Mouse (Mus musculus): ENCODE measurements around the gene Sirt7. TPM values are rescaled to one million over a fixed set of nuclear protein-coding genes. Genes with fewer than 3 reads are reported as not detected.

The Sirt7 gene
- total and polyA plus RNA-seq, 3 experiments = 72.3 to 78.2 TPM; not detected in 1

GRCm38 (mm10) chr11:120672687-120673593 is 47.9 kb upstream of the Sirt7 start, which contains the start of gene Aspscr1:
Gene Aspscr1, plus strand, starts transcription at chr11:120672973.
- peak within 1 kb of the TSS; percentile 80 for H3K9ac ChIP-seq (ENCODE audit: control insufficient read depth, low read depth, low read length, poor library complexity, severe bottlenecking)
- DNase-seq (ENCODE audit: low read depth, low spot score) = peak; percentile 99
- no peaks in the 10 kb centered on the region for H3K27me3 ChIP-seq (ENCODE audit: control insufficient read depth in 1 of 2, insufficient read depth in 2 of 2, low read length in 2 of 2)
- peaks cover 0 to 11% of the 10 kb centered on the region in 2 experiments; a peak in 2 of 4 replicates for H3K4me1 ChIP-seq (ENCODE audit: control insufficient read depth in 1 of 2, insufficient read depth in 2 of 2, low read length in 2 of 2)
- TF ChIP-seq NELFE (IDR thresholded peaks at IDR 0.05; ENCODE audit: low read depth, low read length) (peak; percentile 89), GATA1 (IDR thresholded peaks at IDR 0.05; ENCODE audit: low read depth, low read length) (no peak), CHD1 (IDR thresholded peaks at IDR 0.05; ENCODE audit: low read depth, low read length) (no peak), USF2 (IDR thresholded peaks at IDR 0.05; ENCODE audit: borderline replicate concordance in 1 of 2, insufficient read depth in 1 of 2, low read depth in 1 of 2, low read length in 2 of 2) (peak in 1 of 2 experiments; percentile 89; a peak in 2 of 4 replicates), TBP (IDR thresholded peaks at IDR 0.05; ENCODE audit: low read depth, low read length) (peak; percentile 78), ETS1 (IDR thresholded peaks at IDR 0.05; ENCODE audit: low read depth, low read length) (peak; percentile 58; the same call in 1 of the 2 replicates), ZMIZ1 (IDR thresholded peaks at IDR 0.05; ENCODE audit: low read depth, low read length) (peak; percentile 86), HCFC1 (IDR thresholded peaks at IDR 0.05; ENCODE audit: low read depth, low read length) (peak; percentile 83), ELF1 (IDR thresholded peaks at IDR 0.05; ENCODE audit: low read depth, low read length) (peak; percentile 95), POLR2AphosphoS5 (IDR thresholded peaks at IDR 0.05; ENCODE audit: borderline replicate concordance, low read depth, low read length) (no peak), BHLHE40 (IDR thresholded peaks at IDR 0.05; ENCODE audit: borderline replicate concordance, low read depth, low read length) (peak; percentile 96), TCF12 (IDR thresholded peaks at IDR 0.05; ENCODE audit: low read depth, low read length) (peak; percentile 67), NRF1 (IDR thresholded peaks at IDR 0.05; ENCODE audit: insufficient read depth, low read depth, low read length, poor library complexity, severe bottlenecking) (0 out of 2 replicates have a peak, but pooled peaks have one; percentile 30), SIN3A (IDR thresholded peaks at IDR 0.05; ENCODE audit: low read length) (peak; percentile 76), CHD2 (IDR thresholded peaks at IDR 0.05; ENCODE audit: low read length) (no peak), MYC (IDR thresholded peaks at IDR 0.05; ENCODE audit: low read depth, low read length) (peak; percentile 95), EP300 (IDR thresholded peaks at IDR 0.05; ENCODE audit: low read depth in 1 of 2, low read length in 2 of 2) (peak in 1 of 2 experiments; percentile 55; a peak in 2 of 4 replicates), E2F4 (IDR thresholded peaks at IDR 0.05; ENCODE audit: borderline replicate concordance, low read depth, low read length) (peak; percentile 63; the same call in 1 of the 2 replicates), MAZ (IDR thresholded peaks at IDR 0.05; ENCODE audit: low read depth, low read length) (peak; percentile 74), USF1 (IDR thresholded peaks at IDR 0.05; ENCODE audit: low read depth, low read length) (peak; percentile 99), ZC3H11A (IDR thresholded peaks at IDR 0.05; ENCODE audit: low read depth, low read length) (no peak), POLR2AphosphoS2 (IDR thresholded peaks at IDR 0.05; ENCODE audit: low read length) (peak; percentile 78), MAX (IDR thresholded peaks at IDR 0.05; ENCODE audit: low read length) (peak; percentile 96), POLR2A (IDR thresholded peaks at IDR 0.05; ENCODE audit: control insufficient read depth in 1 of 2, insufficient read depth in 1 of 2, low read depth in 1 of 2, low read length in 2 of 2, poor library complexity in 1 of 2) (peak; percentile 85 to 94), MXI1 (IDR thresholded peaks at IDR 0.05; ENCODE audit: low read depth, low read length) (peak; percentile 95)
- H3K36me3 ChIP-seq (ENCODE audit: control insufficient read depth in 1 of 2, insufficient read depth in 2 of 2, low read length in 2 of 2) = peaks cover 0 to 11% of the 10 kb centered on the region in 2 experiments; a peak in 2 of 4 replicates
- peak within 1 kb of the TSS; percentile 86 for H3K27ac ChIP-seq (ENCODE audit: control insufficient read depth, low read depth, low read length)
- peaks cover 5% of the 10 kb centered on the region; the same call in 1 of the 2 replicates for H3K79me2 ChIP-seq (ENCODE audit: control insufficient read depth, insufficient read depth, low read length, poor library complexity)
- H3K4me3 ChIP-seq (ENCODE audit: control insufficient read depth in 1 of 2, insufficient read depth in 1 of 2, low read depth in 2 of 2, low read length in 2 of 2) = peak within 1 kb of the TSS; percentile 68 to 70
- H3K9me3 ChIP-seq (replicated peaks; ENCODE audit: insufficient read depth, low read length) = no peaks in the 10 kb centered on the region

Measured in MEL (cell line).